Mouse (Mus musculus): ENCODE results near the gene 1700066M21Rik.

Gene 1700066M21Rik

DNA sequence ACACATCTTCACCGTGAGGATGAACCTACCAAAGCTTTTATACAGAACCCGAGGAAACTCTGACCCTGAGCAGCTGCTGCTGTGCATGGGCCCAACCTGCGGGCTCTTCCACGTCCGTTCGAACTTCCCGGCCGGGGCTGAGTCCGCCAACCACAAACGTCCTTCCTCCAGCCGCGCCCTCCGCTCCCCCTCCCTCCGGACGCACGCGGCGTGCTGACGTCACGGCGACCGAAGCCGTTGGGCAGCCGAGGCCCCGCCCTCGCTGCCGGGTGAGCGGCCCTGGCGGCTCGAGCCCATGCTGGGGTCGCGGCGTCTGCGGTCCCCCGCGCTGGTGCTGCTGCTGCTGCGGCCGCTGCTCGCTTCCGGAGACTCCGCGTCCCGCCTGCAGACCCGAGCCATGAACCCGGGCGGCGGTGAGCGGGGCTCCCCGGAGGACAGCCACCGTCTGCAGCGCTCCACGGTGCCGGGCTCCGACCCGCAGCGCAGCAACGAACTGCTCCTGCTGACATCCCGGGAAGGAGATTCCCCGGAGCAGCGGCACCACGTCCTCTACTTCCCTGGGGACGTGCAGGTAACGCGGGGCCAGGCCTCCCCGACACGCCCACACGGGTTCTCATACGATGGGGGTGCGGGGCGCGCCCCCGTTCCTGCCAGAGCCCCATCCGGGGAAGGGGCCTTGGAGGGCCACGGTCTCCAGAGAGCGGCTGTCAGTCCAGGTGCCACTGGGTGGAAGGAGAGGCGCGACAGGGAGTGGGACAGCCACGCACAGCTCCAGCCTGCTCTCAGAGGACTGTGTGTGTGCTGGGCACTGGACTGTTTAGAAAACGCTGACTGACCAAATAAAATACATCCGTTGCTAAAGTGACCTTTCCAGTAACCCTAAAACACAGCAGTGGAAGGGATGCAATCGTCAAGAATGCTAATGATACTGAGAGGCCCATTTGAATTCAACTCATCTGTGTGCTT is at the start of gene 1700066M21Rik:
TSS of gene 1700066M21Rik (plus strand) at position 245 of the 966 bp plus-strand sequence.
- peak; percentile 50 to 57 for DNase-seq (ENCODE audit: low read depth in 2 of 2, low spot score in 2 of 2)

DNA sequence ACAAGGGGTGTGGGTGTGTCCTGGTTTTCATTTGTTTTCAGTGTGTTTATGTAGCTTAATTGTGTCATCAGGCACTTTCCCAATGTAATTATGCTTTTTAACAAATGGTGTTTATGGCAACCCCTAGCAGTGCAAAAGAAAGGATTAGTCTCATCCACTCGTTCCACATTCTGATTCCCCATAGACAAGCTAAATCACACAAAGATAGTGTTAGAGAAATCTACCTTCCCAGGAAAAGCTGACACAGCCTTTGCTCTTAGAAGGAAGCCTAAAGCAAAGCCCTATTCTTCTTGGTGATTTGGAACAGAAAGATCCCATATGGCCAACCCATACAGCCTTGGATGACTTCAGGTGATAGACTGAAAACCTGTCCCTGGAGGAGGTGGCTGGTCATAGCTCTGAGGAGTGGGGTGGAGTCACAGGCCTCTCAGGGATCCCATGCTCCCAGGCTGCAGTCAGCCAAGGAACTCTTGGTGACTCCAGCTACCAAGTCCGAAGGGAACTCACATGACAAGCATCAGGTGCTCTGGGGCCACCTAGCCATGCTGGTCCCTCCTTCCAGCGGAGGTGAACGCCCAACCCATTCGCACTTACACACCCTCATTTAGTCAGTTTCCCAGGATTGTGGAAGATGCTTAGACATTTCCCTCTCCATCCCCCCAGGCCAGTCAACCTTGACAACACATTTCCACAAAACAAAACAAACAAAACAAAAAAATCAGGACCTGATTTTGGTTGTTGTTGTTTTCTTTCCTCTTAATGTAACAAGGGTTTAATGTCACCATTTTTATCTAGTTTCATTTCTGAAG is 47.9 kb upstream of the 1700066M21Rik start:
- DNase-seq (ENCODE audit: low read depth in 2 of 2, low spot score in 2 of 2): no peak

DNA sequence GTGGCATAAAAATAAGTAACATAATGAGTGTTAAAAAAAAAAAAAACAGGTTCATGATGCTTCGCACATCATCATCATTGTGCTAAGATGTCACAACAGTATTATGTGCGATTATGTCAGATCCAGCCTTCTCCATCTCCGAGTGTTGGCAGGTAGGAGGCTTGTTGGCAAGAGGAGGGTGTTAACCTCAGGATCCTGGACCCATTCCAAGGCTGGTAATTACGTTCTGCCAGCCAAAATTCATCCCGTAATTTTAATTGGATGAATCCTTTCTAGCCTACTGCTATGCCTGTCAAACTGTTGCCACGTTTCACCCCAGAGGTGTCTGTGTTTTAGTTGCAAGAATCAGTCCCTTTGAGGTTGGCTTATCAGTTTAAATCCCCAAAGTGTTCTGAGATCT is 47.2 kb upstream of the 1700066M21Rik start:
- DNase-seq (ENCODE audit: low read depth in 2 of 2, low spot score in 2 of 2): no peak

DNA sequence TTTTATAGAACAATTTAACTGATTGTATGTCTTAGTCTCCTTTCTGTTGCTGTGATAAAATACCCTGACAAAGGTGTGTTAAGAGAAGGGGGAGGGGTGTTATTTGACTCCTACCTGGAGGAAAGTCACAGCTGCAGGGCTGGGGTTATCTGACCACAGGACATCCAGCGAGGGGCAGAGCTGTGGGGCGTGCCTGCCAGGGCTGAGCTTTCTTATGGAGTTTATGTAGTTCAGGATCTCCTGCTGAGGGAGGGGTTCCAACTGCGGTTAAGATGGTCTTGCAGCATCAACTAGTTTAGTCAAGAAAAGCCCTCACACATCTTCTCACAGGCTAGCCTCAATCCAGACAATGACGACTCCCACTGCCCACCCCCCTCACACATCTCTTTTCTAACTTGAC is 45.4 kb upstream of the 1700066M21Rik start:
- DNase-seq (ENCODE audit: low read depth in 2 of 2, low spot score in 2 of 2): no peak

DNA sequence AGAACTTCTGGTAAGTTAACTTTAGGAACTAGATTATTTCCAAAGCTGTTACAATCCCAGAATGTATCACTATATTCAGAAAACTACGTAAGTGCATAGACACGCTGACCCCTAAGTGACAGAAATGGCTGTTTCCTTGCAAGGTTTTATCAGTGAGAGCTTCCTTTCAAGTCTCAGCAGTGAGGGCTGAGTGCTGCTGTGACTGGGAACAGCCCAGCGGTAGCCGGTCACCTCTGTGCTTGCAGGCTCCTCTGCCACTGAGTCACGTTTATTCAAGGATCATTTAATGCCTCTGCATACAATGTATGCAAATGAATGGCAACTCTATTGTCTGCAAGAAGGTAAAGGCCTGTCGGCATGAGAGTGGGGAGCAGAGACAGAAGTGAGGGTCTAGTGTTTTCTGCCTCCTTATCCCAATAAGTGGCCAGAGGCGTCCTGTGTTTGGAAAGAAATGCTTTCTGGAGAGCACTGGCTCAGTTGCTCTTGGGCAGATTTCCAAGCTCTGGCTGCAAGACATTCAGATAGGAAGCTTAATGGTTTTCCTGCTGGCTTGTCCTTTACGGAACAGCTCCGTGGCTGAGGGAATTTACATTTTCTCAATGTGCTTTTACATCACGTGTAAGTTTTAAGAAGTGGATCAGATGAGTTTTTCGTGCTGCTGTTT is 43.7 kb upstream of the 1700066M21Rik start:
- no peak for DNase-seq (ENCODE audit: low read depth in 2 of 2, low spot score in 2 of 2)

DNA sequence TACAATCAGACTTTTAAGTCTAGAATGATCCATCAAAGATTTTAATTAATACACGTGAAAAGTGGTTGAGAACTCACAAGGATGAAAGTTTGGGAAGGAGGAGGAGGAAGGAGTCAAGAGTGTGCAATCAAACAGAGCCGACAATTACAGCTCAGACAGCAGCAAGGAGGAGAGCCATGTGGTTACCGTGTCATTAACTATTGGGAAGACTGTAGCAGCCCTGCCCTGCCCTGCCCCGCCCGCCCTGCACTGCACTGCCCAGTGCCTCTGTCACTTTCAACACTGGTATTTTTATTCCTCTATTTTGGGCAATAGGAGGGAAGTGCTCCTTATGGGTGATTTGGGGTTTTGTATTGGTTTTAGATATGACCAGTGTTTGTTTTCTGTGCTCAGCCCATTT is 42.2 kb upstream of the 1700066M21Rik start:
- no peak for DNase-seq (ENCODE audit: low read depth in 2 of 2, low spot score in 2 of 2)

DNA sequence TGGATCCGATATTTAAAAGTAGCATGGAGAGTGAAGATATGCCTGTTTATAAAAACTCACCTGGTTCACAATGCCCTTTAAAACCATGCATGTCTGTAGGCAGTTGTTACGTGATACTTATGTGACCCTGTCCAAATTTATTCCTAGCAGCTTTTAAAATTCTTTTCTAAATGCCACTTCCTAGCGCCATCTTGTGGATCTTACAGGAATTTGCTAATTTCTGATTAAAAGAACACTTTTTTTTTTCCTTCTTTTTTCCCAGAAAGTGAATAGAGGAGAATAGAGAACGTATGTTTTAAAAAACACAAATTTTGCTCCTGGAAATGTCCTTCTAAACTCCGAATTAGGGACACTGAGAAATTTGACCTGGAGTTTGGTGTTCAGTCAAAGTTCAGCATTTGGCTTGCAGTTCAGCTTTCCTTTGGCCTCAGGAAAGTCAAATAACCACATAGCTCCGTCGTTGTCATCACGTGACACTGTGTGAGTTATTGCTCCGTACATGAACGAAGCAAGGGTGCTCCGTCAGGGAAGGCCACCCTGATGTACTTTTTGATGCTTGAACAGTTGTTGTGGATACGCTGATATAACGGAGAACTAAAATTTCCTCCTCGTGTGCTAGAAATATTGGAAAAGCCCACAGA is 38.1 kb upstream of the 1700066M21Rik start:
- no peak for DNase-seq (ENCODE audit: low read depth in 2 of 2, low spot score in 2 of 2)

DNA sequence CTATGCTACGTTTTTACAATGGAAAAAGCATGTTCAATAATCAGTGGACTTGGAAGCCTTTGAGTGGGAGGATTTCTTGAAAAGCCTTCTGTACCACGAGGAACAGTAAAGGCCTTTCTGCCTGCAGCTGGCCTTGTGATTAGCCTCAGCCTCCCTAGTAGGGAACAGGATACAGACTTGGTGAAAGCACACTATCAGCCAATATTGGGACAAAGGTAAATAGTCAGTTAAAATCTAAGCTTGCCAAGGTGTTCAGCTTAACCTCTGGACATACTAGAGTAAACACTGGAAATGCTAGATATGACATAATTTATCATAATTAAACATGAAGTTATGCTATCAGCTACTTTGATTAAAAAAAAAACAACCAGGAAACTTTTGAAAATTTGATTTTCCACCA is 36.2 kb upstream of the 1700066M21Rik start:
- DNase-seq (ENCODE audit: low read depth in 2 of 2, low spot score in 2 of 2): no peak

DNA sequence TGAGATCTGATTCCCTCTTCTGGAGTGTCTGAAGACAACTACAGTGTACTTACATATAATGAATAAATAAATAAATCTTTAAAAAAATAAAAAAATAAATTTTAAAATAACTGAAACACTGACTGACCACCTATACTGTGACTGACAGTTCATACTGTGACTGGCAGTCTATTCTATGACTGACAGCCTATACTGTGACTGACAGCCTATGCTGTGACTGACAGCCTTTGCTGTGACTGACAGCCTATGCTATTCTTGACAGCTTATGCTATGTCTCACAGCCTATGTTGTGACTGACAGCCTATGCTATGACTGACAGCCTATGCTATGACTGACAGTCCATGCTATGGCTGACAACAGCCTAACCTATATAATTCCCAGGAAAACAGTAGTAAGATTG is 29.9 kb upstream of the 1700066M21Rik start:
- no peak for DNase-seq (ENCODE audit: low read depth in 2 of 2, low spot score in 2 of 2)

DNA sequence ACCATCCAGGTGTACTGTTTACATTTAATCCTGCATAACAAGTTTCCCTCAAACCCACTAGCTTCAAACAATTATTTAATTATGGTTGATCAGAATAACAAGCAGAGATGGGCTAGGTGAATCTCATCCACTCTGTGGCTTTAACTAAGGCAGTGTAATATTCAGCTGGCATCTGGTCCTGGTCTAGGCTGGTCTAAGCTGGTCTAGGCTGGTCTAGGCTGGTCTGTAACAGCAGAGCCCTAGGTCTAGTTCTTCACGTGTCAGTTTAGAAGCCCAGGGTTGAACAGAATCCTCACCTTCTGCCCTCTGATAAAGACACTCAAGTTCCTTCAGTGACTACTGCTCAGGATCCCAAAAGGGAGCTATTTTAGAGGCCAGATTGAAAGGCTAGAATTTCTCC is 25.5 kb upstream of the 1700066M21Rik start:
- no peak for DNase-seq (ENCODE audit: low read depth in 2 of 2, low spot score in 2 of 2)

DNA sequence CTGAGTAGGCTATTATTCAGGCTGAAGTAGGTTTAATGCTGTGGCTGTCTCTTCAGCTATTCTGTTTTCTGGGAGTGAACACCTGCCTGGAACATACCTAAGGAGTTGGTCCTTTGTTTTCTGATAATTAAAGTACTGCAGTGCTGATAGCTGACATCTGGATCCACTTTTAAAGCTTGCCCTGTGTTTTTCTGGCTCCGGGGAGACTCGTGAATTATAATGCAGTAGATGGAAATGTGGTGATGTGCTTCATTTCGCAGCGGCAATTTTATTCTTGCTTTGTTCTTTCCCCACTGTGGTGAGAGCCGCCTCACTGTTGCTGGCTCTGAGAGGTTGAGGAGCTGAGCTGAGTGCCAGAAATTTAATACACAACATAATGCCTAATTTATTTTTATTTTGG is 18.9 kb upstream of the 1700066M21Rik start:
- no peak for DNase-seq (ENCODE audit: low read depth in 2 of 2, low spot score in 2 of 2)

DNA sequence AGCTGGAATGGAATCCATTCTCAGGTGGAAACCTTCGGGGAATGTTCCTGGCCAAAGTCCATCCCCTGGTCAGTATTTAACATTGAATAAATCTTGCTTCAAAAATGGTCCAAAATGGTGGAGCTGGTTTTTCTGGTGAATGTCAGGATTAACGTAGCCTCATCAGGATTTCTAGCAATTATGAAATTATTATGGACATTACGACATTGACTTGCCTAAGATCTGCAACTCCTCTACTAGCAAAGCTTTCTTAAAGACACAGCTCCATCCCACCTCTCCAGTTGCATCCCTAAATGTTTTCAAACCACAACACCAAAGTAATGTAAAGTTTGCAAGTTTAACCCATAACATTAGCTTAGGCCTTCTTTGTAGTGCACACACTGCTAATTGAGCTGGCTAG is 10.0 kb upstream of the 1700066M21Rik start:
- no peak for DNase-seq (ENCODE audit: low read depth in 2 of 2, low spot score in 2 of 2)

DNA sequence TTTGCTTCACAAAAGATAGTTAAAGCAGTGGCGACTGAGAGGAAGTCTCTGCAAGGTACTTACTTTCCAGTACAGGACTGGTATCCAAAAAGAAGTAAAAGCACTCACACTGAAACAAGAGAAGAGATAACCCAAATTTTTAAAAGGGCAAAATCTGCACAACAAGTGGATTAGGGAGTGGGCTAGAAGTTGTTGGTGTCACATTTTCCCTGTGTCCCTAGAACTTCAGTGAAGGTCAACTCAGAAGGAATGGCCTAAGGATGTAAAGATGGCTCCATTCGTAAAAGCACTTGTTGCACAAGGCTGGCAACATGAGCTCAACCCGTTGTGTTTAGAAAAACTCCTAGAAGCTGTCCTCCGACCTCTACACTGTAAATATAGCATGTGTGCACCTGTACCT is 8.3 kb upstream of the 1700066M21Rik start:
- DNase-seq (ENCODE audit: low read depth in 2 of 2, low spot score in 2 of 2): no peak

DNA sequence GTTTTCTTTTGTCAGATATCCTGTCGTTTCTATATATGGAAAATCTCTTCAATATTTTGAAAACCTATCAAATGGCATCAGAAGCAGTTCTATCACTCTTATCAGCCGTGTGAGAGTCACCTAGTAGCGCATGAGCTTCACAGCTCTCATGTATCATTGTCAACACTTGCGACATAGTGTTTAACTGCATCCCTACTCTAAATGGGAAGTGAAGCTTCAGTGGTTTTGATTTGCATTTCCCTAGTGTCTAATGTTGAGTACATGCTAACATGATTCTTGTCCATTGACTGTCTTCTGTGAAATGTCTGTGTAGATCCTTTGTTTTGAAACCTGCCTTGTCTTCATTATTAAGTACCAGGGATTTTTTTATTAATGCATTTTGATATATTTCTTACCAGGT is 7.0 kb upstream of the 1700066M21Rik start:
- DNase-seq (ENCODE audit: low read depth in 2 of 2, low spot score in 2 of 2): no peak

DNA sequence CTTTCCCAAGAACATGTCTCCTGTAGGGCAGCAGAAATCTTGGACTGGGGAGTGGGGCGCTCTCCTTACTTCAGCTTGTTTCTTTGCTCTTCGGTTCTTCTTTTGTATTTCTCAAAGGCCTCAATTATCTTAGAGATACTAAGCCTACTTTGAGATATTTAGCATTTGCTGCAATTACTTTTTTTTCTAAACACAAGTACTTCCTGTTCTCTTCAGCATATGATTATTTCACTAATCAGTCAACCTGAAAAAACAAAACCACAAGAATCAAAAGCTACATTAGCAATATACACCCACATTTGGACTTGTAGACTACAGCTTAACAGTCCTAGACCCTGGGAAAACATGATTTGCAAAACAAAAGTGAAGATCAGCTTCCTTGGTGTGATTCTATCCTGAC is 2.1 kb upstream of the 1700066M21Rik start:
- no peak for DNase-seq (ENCODE audit: low read depth in 2 of 2, low spot score in 2 of 2)

DNA sequence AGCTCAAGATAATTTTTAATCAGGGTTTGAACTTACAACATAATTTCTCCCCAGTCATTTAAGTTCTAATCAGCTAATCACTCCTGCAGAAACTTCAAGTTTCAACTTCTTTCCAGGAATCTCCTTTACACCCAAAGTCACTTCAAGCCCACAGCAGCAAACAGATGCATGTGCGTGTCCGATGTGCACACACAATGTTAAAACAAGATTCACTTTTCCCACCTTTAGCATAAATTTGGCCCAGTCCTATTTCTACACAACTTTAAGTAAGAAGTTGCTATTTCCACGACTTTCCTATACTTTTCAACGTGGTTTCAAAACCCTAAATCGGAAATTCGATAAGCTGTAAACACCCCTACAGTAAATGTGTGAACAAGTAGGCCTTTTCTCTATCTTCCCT is 614 bp upstream of the 1700066M21Rik start:
- no peak for DNase-seq (ENCODE audit: low read depth in 2 of 2, low spot score in 2 of 2)

DNA sequence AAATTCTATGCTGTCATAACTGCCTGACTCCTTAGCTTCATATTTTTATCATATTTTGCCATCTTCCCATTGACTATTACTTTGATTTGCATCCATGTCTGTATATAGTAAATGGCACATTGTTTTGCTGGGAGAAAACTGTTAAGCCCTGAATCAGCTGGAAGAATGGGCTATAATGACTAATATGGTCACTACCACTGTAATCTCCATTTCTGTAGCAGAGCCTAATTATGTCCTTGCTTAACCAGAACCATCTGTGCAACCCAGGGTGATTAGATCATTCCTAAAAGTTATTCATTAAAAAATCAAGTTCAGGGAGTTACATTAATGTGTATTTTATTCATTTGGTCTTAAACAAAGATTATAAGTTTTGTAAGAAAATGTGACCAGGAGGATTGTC is 9.1 kb downstream of the 1700066M21Rik start:
- no peak for DNase-seq (ENCODE audit: low read depth in 2 of 2, low spot score in 2 of 2)

DNA sequence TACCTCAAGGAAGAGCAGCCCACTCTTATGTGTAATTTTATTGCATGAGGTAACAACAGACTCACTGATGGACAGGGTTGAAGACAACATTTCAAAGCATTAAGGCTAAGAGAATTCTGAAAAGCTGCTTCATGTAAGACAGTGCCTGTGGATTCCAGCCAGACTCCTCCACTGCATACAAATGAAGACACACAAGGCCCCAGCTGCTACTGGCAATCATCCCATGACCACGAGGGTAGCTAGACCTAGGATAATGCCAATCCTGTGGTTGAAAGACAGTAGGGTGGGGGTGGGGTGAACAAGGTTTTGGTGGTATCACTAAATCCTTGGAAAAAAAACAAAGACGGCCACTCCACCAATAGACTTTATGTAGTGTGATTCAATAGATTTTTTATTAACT is 10.5 kb downstream of the 1700066M21Rik start:
- no peak for DNase-seq (ENCODE audit: low read depth in 2 of 2, low spot score in 2 of 2)

DNA sequence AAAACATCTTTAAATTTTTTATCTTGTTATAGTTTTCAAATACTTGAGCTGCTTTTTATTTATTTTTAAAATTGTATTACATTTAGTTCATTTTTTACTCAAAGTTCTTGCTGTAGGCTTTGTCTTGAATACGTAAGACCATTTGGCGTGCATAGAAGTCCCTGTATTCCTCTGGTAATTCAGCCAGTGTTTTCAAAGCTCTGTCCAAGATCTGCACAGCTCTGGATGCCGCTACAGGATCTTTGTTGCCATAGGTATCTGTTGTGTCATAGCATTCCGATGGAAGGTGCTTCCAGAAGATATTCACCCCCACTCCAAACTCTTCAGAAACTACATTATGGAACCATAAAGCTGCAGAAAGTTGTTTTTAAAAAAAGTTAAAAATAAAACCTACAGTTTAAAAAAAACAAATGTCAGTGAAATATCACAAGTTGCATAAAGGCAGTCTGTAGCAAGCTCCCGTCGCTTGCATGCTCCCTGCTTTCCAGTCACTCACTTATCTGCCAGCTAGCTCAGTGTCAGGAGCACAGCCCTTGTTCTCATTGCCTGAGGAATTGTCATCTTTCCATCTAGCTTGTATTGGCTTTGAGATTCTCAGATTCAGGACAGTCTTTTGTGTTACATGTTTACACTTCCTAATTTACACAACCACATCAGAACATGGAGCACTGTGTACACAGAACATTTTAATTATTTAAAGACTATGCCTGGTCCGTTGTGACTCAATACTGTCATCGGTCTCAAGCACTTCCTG is 11.2 kb downstream of the 1700066M21Rik start:
- DNase-seq (ENCODE audit: low read depth in 2 of 2, low spot score in 2 of 2): no peak

DNA sequence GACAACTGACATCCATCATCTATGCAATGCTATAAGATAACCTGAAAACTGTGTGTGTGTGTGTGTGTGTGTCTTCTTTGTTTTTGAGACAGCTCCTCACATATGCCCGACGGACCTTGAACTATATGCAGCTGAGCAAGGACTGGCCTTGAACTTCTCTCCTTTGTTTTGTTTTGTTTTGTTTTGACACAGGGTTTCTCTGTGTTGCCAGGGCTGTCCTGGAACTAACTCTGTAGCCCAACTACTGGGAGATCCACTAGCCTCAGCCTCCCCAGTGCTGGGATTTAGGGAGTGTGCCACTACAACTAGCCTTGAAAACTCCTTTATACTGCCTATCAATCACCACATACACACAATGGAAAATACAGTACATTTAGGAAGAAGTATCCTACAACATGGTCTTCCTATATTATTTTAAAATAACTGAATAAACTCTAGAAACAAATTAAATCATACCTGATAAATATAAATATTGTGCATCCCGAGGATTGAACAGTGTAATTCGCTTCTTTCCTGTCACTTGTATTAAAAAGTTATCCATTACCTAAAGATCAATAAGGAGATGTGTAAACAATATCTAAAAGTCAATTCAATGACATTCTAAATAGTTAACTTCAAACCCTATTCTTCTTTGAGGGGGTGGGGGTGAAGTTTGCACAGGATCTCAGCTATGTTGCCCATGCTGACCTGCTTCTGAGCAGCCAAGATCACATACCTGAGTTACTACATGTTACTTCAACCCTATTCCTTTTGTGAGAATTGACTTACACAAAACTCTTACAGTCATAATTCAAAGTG is 13.8 kb downstream of the 1700066M21Rik start:
- DNase-seq (ENCODE audit: low read depth in 2 of 2, low spot score in 2 of 2): no peak

Measured in CD8-positive naive resting alpha-beta T cell, adult 2 months (primary cell).